Mouse (Mus musculus): ENCODE measurements around the gene Ssmem1. TPM values are rescaled to one million over a fixed set of nuclear protein-coding genes. Genes with fewer than 3 reads are reported as not detected.

Gene Ssmem1
- polyA plus RNA-seq, 1 experiment from 2014 or later, result not detected

- 9% methylated on average over 17 of the region's 17 CpGs for WGBS
- no peaks in the 10 kb centered on the region for H3K27me3 ChIP-seq
- peaks cover 88% of the 10 kb centered on the region for H3K4me1 ChIP-seq (replicated peaks)
- H3K4me3 ChIP-seq (replicated peaks), result peak overlapping the region; percentile 14
- ATAC-seq (ENCODE audit: insufficient number of reproducible peaks, insufficient read depth, low FRiP score, low TSS enrichment, low read depth), result no peak
- H3K9me3 ChIP-seq, result 0 out of 2 replicates have a peak, but pooled peaks cover 4% of the 10 kb centered on the region
- no peaks in the 10 kb centered on the region for H3K36me3 ChIP-seq
- H3K9ac ChIP-seq (replicated peaks), result peak overlapping the region; percentile 37
- peak overlapping the region; percentile 98 for H3K27ac ChIP-seq
- H3K4me2 ChIP-seq, result peak overlapping the region; percentile 50
Observed at GRCm38 (mm10) chr6:30546571-30547273, 37.1 kb downstream of the Ssmem1 start.

DNA sequence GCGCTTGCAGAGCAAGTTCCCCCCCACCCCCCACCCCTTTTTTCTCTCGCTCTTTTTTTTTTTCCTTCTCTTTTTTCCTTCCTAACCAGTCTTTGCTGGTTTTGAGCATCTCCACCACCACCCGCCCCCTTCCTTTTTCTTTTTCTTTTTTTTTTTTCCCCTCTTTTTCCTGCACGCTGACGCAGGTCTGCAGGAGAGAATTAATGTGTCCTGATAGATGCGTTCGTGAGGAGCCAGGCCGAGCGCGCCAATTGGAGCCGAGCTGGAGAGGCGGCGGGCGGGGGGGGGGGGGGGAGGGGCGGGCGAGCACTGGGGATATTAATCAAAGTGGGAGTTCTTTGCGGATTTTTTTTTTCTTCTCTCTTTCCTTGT lies 37.6 kb downstream of the Ssmem1 start:
- 2% methylated on average over 16 of the region's 17 CpGs for WGBS
- H3K4me1 ChIP-seq (replicated peaks), result peaks cover 88% of the 10 kb centered on the region
- H3K27ac ChIP-seq, result peak overlapping the region; percentile 98
- 0 out of 2 replicates have a peak, but pooled peaks cover 4% of the 10 kb centered on the region for H3K9me3 ChIP-seq
- ATAC-seq (ENCODE audit: insufficient number of reproducible peaks, insufficient read depth, low FRiP score, low TSS enrichment, low read depth), result no peak
- H3K36me3 ChIP-seq, result no peaks in the 10 kb centered on the region
- no peaks in the 10 kb centered on the region for H3K27me3 ChIP-seq
- H3K9ac ChIP-seq (replicated peaks), result peak overlapping the region; percentile 37
- peak overlapping the region; percentile 50 for H3K4me2 ChIP-seq
- no peak overlapping the region for H3K4me3 ChIP-seq (replicated peaks)

DNA sequence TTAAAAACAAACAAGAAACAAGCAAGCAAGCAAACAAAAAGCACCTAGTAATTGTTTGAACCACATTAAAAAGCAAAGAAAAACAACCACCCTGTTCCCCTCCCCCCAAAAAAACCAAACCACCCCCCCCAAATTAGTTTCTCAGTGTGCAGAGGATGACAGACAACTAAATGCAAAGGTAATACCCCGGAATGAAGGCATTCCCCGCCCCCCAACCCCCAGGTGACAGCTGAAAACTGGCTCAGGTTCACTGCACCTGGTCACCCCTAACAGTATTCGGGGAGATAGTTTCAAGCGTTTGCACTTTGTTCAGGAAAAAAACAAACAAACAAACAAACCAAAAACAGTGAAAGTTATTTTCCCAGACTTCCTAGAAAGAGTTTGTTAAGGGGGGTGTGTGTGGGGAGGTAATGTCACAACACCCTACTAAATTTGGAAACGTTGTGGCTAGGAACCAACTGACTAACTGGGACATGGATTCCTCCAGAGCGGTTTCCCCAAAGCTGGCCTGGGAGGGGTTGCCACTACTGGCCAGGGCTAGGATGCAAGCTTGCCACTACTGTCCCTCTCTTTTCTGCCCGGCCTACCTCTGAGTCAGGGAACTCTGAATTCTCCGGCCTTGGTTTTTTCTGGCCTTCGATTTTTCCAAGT lies 38.1 kb downstream of the Ssmem1 start:
- Histone ChIP-seq H3K4me1 (replicated peaks) (peaks cover 87% of the 10 kb centered on the region), H3K36me3 (no peaks in the 10 kb centered on the region), H3K27ac (peak overlapping the region; percentile 98), H3K9ac (replicated peaks) (peak overlapping the region; percentile 37; the same call in 1 of the 2 replicates), H3K4me2 (peak overlapping the region; percentile 50), H3K9me3 (0 out of 2 replicates have a peak, but pooled peaks cover 4% of the 10 kb centered on the region), H3K27me3 (no peaks in the 10 kb centered on the region), H3K4me3 (replicated peaks) (no peak overlapping the region)
- WGBS, result 18% methylated on average over 9 of the region's 9 CpGs
- no peak for ATAC-seq (ENCODE audit: insufficient number of reproducible peaks, insufficient read depth, low FRiP score, low TSS enrichment, low read depth)

DNA sequence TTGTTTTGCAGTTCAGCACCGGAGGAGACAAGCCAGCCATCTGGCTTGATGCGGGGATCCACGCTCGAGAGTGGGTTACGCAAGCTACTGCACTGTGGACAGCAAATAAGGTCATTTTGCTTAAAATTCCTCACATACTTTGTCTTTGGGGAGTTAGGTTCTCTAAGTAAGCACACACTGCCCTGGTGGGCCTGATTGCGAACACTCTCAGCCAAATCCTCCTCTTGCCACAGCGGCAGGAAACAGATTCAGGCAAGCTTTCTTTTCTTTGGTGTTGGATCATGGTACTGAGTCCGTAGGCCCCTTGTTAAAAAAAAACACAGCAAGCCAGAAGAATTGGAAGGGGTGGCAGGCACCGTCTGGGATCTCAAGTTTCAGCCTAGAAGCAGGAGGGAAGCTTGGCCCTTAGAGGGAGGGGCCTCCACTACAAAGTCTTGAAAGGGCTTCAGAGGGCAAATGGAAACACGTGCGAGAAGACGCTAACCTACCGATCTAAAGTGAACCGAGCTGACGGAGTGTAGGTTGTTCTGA lies 39.6 kb downstream of the Ssmem1 start:
- no peak overlapping the region for H3K4me3 ChIP-seq (replicated peaks)
- 5% methylated on average over 15 of the region's 15 CpGs for WGBS

GRCm38 (mm10) chr6:30550496-30551192 lies 41.0 kb downstream of the Ssmem1 start:
- WGBS, result 74% methylated on average over 7 of the region's 7 CpGs
- Histone ChIP-seq H3K9me3 (0 out of 2 replicates have a peak, but pooled peaks cover 4% of the 10 kb centered on the region), H3K4me3 (replicated peaks) (no peak overlapping the region), H3K36me3 (no peaks in the 10 kb centered on the region; the same call in 1 of the 2 replicates), H3K27me3 (no peaks in the 10 kb centered on the region), H3K4me1 (replicated peaks) (peaks cover 74% of the 10 kb centered on the region), H3K9ac (replicated peaks) (no peak overlapping the region), H3K27ac (peak overlapping the region; percentile 69), H3K4me2 (no peak overlapping the region)
- ATAC-seq (ENCODE audit: insufficient number of reproducible peaks, insufficient read depth, low FRiP score, low TSS enrichment, low read depth), result no peak

More for the DNA sequence above, 39.6 kb downstream of the Ssmem1 start:
- Histone ChIP-seq H3K27ac (peak overlapping the region; percentile 98), H3K4me1 (replicated peaks) (peaks cover 87% of the 10 kb centered on the region), H3K36me3 (no peaks in the 10 kb centered on the region; the same call in 1 of the 2 replicates), H3K9ac (replicated peaks) (no peak overlapping the region; the same call in 1 of the 2 replicates), H3K9me3 (0 out of 2 replicates have a peak, but pooled peaks cover 4% of the 10 kb centered on the region), H3K4me2 (peak overlapping the region; percentile 40), H3K27me3 (no peaks in the 10 kb centered on the region)
- peak; percentile 63 for ATAC-seq (ENCODE audit: insufficient number of reproducible peaks, insufficient read depth, low FRiP score, low TSS enrichment, low read depth)

- no peak overlapping the region for H3K4me3 ChIP-seq (replicated peaks)
- H3K9ac ChIP-seq (replicated peaks), result no peak overlapping the region
- 0 out of 2 replicates have a peak, but pooled peaks cover 4% of the 10 kb centered on the region for H3K9me3 ChIP-seq
- no peak overlapping the region for H3K4me2 ChIP-seq
- H3K36me3 ChIP-seq, result no peaks in the 10 kb centered on the region; the same call in 1 of the 2 replicates
- no peak for ATAC-seq (ENCODE audit: insufficient number of reproducible peaks, insufficient read depth, low FRiP score, low TSS enrichment, low read depth)
- H3K4me1 ChIP-seq (replicated peaks), result peaks cover 70% of the 10 kb centered on the region
- no peaks in the 10 kb centered on the region for H3K27me3 ChIP-seq
- peak overlapping the region; percentile 86 for H3K27ac ChIP-seq
Observed at GRCm38 (mm10) chr6:30551193-30551515, 41.5 kb downstream of the Ssmem1 start.

- Histone ChIP-seq H3K9me3 (0 out of 2 replicates have a peak, but pooled peaks cover 4% of the 10 kb centered on the region), H3K4me2 (peak overlapping the region; percentile 43), H3K4me3 (replicated peaks) (0 out of 2 replicates have a peak overlapping the region, but pooled peaks have one; percentile 8), H3K36me3 (no peaks in the 10 kb centered on the region; the same call in 1 of the 2 replicates), H3K9ac (replicated peaks) (no peak overlapping the region; the same call in 1 of the 2 replicates), H3K27ac (peak overlapping the region; percentile 86), H3K27me3 (no peaks in the 10 kb centered on the region), H3K4me1 (replicated peaks) (peaks cover 63% of the 10 kb centered on the region)
- no peak for ATAC-seq (ENCODE audit: insufficient number of reproducible peaks, insufficient read depth, low FRiP score, low TSS enrichment, low read depth)
- 23% methylated on average over 23 of the region's 23 CpGs for WGBS
Observed at GRCm38 (mm10) chr6:30551644-30552580, 42.3 kb downstream of the Ssmem1 start.

DNA sequence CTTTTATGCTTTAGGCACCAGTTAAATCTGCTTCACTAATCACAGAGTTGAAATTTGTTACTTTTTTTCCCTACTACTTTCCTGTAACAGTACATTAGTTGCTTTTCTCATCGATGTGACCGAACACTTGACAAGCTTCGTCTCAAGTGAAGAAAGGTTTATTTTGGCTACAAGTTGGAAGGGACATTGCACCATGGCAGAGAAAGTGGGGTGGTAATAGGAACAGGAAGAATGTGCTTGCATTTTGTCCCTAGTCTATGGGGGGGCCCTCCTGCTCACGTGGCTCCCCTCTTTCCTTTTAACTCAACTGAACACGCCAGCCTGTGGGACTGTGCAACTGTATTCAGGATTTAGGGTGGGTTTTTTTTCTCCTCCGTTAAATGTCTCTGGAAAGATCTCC lies 43.0 kb downstream of the Ssmem1 start:
- WGBS, result 49% methylated on average over 6 of the region's 6 CpGs
- peaks cover 60% of the 10 kb centered on the region for H3K4me1 ChIP-seq (replicated peaks)
- no peak overlapping the region for H3K4me3 ChIP-seq (replicated peaks)
- no peak overlapping the region for H3K9ac ChIP-seq (replicated peaks)
- no peaks in the 10 kb centered on the region for H3K27me3 ChIP-seq
- no peak overlapping the region for H3K4me2 ChIP-seq
- H3K36me3 ChIP-seq, result peaks cover 1% of the 10 kb centered on the region; the same call in 1 of the 2 replicates
- no peak for ATAC-seq (ENCODE audit: insufficient number of reproducible peaks, insufficient read depth, low FRiP score, low TSS enrichment, low read depth)
- H3K9me3 ChIP-seq, result 0 out of 2 replicates have a peak, but pooled peaks cover 4% of the 10 kb centered on the region
- peak overlapping the region; percentile 86 for H3K27ac ChIP-seq

- Histone ChIP-seq H3K9ac (replicated peaks) (no peak overlapping the region), H3K4me1 (replicated peaks) (peaks cover 51% of the 10 kb centered on the region), H3K4me3 (replicated peaks) (no peak overlapping the region), H3K36me3 (peaks cover 10% of the 10 kb centered on the region; the same call in 1 of the 2 replicates), H3K9me3 (0 out of 2 replicates have a peak, but pooled peaks cover 4% of the 10 kb centered on the region), H3K27me3 (no peaks in the 10 kb centered on the region), H3K27ac (peak overlapping the region; percentile 76), H3K4me2 (no peak overlapping the region)
- WGBS, result 74% methylated on average over 7 of the region's 7 CpGs
- no peak for ATAC-seq (ENCODE audit: insufficient number of reproducible peaks, insufficient read depth, low FRiP score, low TSS enrichment, low read depth)
Observed at GRCm38 (mm10) chr6:30553381-30554010, 43.8 kb downstream of the Ssmem1 start.

- Histone ChIP-seq H3K4me2 (no peak overlapping the region), H3K36me3 (peaks cover 14% of the 10 kb centered on the region; the same call in 1 of the 2 replicates), H3K9me3 (0 out of 2 replicates have a peak, but pooled peaks cover 4% of the 10 kb centered on the region), H3K4me3 (replicated peaks) (no peak overlapping the region), H3K9ac (replicated peaks) (no peak overlapping the region), H3K27ac (peak overlapping the region; percentile 76; the same call in 1 of the 2 replicates), H3K27me3 (no peaks in the 10 kb centered on the region), H3K4me1 (replicated peaks) (peaks cover 45% of the 10 kb centered on the region)
- 36% methylated on average over 5 of the region's 5 CpGs for WGBS
- no peak for ATAC-seq (ENCODE audit: insufficient number of reproducible peaks, insufficient read depth, low FRiP score, low TSS enrichment, low read depth)
Observed at GRCm38 (mm10) chr6:30554092-30554491, 44.4 kb downstream of the Ssmem1 start.

Data from limb, embryonic 12.5 days (tissue).